7 mouse cellular contexts compared by ENCODE assay signal in genomic region chr7:67952036-67952681, GRCm38 (mm10). TPM values are rescaled to one million over a fixed set of nuclear protein-coding genes. Genes with fewer than 3 reads are reported as not detected.
DNase-seq lines count a peak whose midpoint lies in the region; ATAC-seq lines count a peak whose summit lies in the region.

No protein-coding gene starts in this region.

- H3K36me3 ChIP-seq in embryonic facial prominence, embryonic 14.5 days (ENCODE audit: control insufficient read depth, insufficient read depth, low read length), result no peaks in the 10 kb centered on the region
- no peaks in the 10 kb centered on the region for H3K36me3 ChIP-seq in kidney, embryonic 15.5 days
- no peaks in the 10 kb centered on the region for H3K36me3 ChIP-seq in liver, embryonic 11.5 days (ENCODE audit: control insufficient read depth, insufficient read depth, low read length)
- H3K36me3 ChIP-seq in stomach, embryonic 14.5 days (ENCODE audit: control insufficient read depth, insufficient read depth, low read length), result no peaks in the 10 kb centered on the region

- DNase-seq in adrenal gland, postnatal 36 days, result peak; percentile 90
- peak; percentile 92 for DNase-seq in embryonic facial prominence, embryonic 14.5 days (ENCODE audit: low spot score)
- DNase-seq in heart, adult 9 months (ENCODE audit: low spot score in 2 of 2), result peak; percentile 70 to 72
- DNase-seq in liver, embryonic 11.5 days (ENCODE audit: low spot score), result peak; percentile 83
- DNase-seq in natural killer cell, adult 2 months (ENCODE audit: low spot score in 2 of 2), result peak; percentile 12 to 20

- peak overlapping the region; percentile 98 for H3K9ac ChIP-seq in embryonic facial prominence, embryonic 14.5 days (ENCODE audit: low read depth, low read length)
- peak overlapping the region; percentile 84 for H3K9ac ChIP-seq in kidney, embryonic 15.5 days
- H3K9ac ChIP-seq in liver, embryonic 11.5 days (ENCODE audit: low read depth, low read length), result peak overlapping the region; percentile 90
- H3K9ac ChIP-seq in stomach, embryonic 14.5 days (replicated peaks; ENCODE audit: low read depth, low read length), result peak overlapping the region; percentile 93

- WGBS in embryonic facial prominence, embryonic 14.5 days, result 1% methylated on average over 20 of the region's 91 CpGs
- WGBS in kidney, embryonic 15.5 days, result under 1% methylated on average over 62 of the region's 91 CpGs
- under 1% methylated on average over 78 of the region's 91 CpGs for WGBS in liver, embryonic 11.5 days
- WGBS in stomach, embryonic 14.5 days, result under 1% methylated on average over 67 of the region's 91 CpGs

- H3K9me3 ChIP-seq in embryonic facial prominence, embryonic 14.5 days (ENCODE audit: control insufficient read depth, low read length), result no peaks in the 10 kb centered on the region
- no peaks in the 10 kb centered on the region for H3K9me3 ChIP-seq in kidney, embryonic 15.5 days (replicated peaks)
- no peaks in the 10 kb centered on the region for H3K9me3 ChIP-seq in liver, embryonic 11.5 days (ENCODE audit: control insufficient read depth, low read length)
- H3K9me3 ChIP-seq in stomach, embryonic 14.5 days (ENCODE audit: control insufficient read depth, low read depth, low read length), result no peaks in the 10 kb centered on the region

- H3K4me3 ChIP-seq in embryonic facial prominence, embryonic 14.5 days (ENCODE audit: low read depth, low read length), result peak overlapping the region; percentile 76
- peak overlapping the region; percentile 94 for H3K4me3 ChIP-seq in kidney, embryonic 15.5 days (replicated peaks)
- peak overlapping the region; percentile 89 for H3K4me3 ChIP-seq in liver, embryonic 11.5 days (ENCODE audit: low read depth, low read length)
- H3K4me3 ChIP-seq in stomach, embryonic 14.5 days (ENCODE audit: low read depth, low read length), result peak overlapping the region; percentile 86

- peak; percentile 54 for ATAC-seq in embryonic facial prominence, embryonic 14.5 days (ENCODE audit: low read depth)
- ATAC-seq in kidney, embryonic 15.5 days (replicated peaks; ENCODE audit: low FRiP score), result peak; percentile 68
- peak; percentile 53 for ATAC-seq in liver, embryonic 11.5 days (replicated peaks; ENCODE audit: low FRiP score)
- ATAC-seq in stomach, embryonic 14.5 days (ENCODE audit: insufficient number of reproducible peaks, insufficient read depth, low FRiP score, low read depth), result peak; percentile 59

- H3K4me2 ChIP-seq in embryonic facial prominence, embryonic 14.5 days (ENCODE audit: low read depth, low read length), result peak overlapping the region; percentile 85
- H3K4me2 ChIP-seq in kidney, embryonic 15.5 days, result peak overlapping the region; percentile 96
- H3K4me2 ChIP-seq in liver, embryonic 11.5 days, result peak overlapping the region; percentile 95
- peak overlapping the region; percentile 99 for H3K4me2 ChIP-seq in stomach, embryonic 14.5 days (replicated peaks; ENCODE audit: low read depth, low read length)

- H3K27me3 ChIP-seq in embryonic facial prominence, embryonic 14.5 days (replicated peaks; ENCODE audit: control insufficient read depth, insufficient read depth, low read length), result no peaks in the 10 kb centered on the region
- H3K27me3 ChIP-seq in kidney, embryonic 15.5 days, result 0 out of 2 replicates have a peak, but pooled peaks cover 3% of the 10 kb centered on the region
- H3K27me3 ChIP-seq in liver, embryonic 11.5 days (replicated peaks; ENCODE audit: control insufficient read depth, insufficient read depth, low read length), result no peaks in the 10 kb centered on the region
- H3K27me3 ChIP-seq in stomach, embryonic 14.5 days (ENCODE audit: control insufficient read depth, insufficient read depth, low read length), result no peaks in the 10 kb centered on the region

- H3K27ac ChIP-seq in embryonic facial prominence, embryonic 14.5 days (replicated peaks; ENCODE audit: low read depth, low read length), result peak overlapping the region; percentile 100
- H3K27ac ChIP-seq in kidney, embryonic 15.5 days, result peak overlapping the region; percentile 98
- peak overlapping the region; percentile 97 for H3K27ac ChIP-seq in liver, embryonic 11.5 days (ENCODE audit: low read depth, low read length)
- H3K27ac ChIP-seq in stomach, embryonic 14.5 days (ENCODE audit: low read length), result peak overlapping the region; percentile 100

- peaks cover 21% of the 10 kb centered on the region for H3K4me1 ChIP-seq in embryonic facial prominence, embryonic 14.5 days (ENCODE audit: control insufficient read depth, insufficient read depth, low read length)
- H3K4me1 ChIP-seq in kidney, embryonic 15.5 days, result peaks cover 30% of the 10 kb centered on the region
- H3K4me1 ChIP-seq in liver, embryonic 11.5 days (replicated peaks; ENCODE audit: control insufficient read depth, insufficient read depth, low read length), result peaks cover 27% of the 10 kb centered on the region
- H3K4me1 ChIP-seq in stomach, embryonic 14.5 days (ENCODE audit: control insufficient read depth, insufficient read depth, low read length), result peaks cover 25% of the 10 kb centered on the region

RNA-seq across cellular contexts. Expression of gene Igf1r, which starts 0.5 kb away (rescaled TPM):
- 10 to 100 TPM; 74.1 to 87.4 TPM for total RNA-seq in adrenal gland, postnatal 36 days (2021)
- 16.8 and 20.2 TPM in 2 replicates for polyA plus RNA-seq in embryonic facial prominence, embryonic 14.5 days (2014; fragmentation: Nextera tagmentation; extraction: Ambion mirVana)
- polyA plus RNA-seq in kidney, embryonic 15.5 days (2015; fragmentation: Nextera tagmentation; extraction: Ambion mirVana), result 25.9 and 26.9 TPM in 2 replicates
- polyA plus RNA-seq in liver, embryonic 11.5 days (2014; fragmentation: Nextera tagmentation; extraction: Ambion mirVana), result 9.2 and 10.2 TPM in 2 replicates
- 23.0 and 23.2 TPM in 2 replicates for polyA plus RNA-seq in stomach, embryonic 14.5 days (2014; fragmentation: Nextera tagmentation; extraction: Ambion mirVana)

Comparison
In these comparisons a context has a peak if more than half of its experiments do, and no peak if none do; other contexts are left out.
1. Peak in every context shown above with its lines: DNase-seq, ATAC-seq, H3K4me3 ChIP-seq and H3K27ac ChIP-seq.
2. DNase-seq: peak in every context shown above with its lines; median percentile 92 in embryonic facial prominence, embryonic 14.5 days; 90 in adrenal gland, postnatal 36 days; 83 in liver, embryonic 11.5 days; 71 in heart, adult 9 months; 16 in natural killer cell, adult 2 months.